Mouse (Mus musculus): ENCODE results near the gene Rab5a.

GRCm38 (mm10) chr17:53542536-53542935, 63.5 kb downstream of the Rab5a start:
- TF ChIP-seq GATA1 (IDR thresholded peaks at IDR 0.05; ENCODE audit: borderline replicate concordance, low read length) = no peak
- no peak for TF ChIP-seq TAL1 (conservative IDR thresholded peaks at IDR 0.05; ENCODE audit: low read depth, low read length)
- TF ChIP-seq CTCF (IDR thresholded peaks at IDR 0.05; ENCODE audit: low read depth, low read length) = no peak

Measured in G1E (cell line).